Mouse (Mus musculus): ENCODE measurements around the gene Cldn20.

The Cldn20 gene

GRCm38 (mm10) chr17:3532254-3532653 is at the start of gene Cldn20:
Gene Cldn20, plus strand, starts transcription at chr17:3532554.
- no peak for DNase-seq

- DNase-seq: no peak
These were observed 49.3 kb upstream of the Cldn20 start for GRCm38 (mm10) chr17:3483091-3483490.

DNA sequence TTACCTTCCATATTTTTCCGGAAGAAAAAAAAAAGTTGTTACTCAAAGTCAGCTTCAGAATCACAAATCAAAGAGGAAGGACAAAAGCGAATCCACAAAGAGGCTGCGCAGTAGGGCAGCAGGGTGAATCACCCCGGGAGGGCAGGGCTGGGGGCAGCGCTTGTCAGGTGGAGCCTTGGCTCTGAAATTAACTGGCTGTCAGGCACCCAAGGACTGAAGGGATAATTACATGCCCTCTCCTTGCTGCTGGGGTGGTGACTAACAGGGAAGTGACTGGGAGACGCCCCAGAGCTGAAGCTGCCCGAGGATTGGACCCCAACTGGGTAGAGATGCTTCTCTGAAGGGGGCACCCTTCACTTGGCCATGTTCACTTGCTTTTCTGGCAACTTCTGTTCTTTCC is 46.5 kb upstream of the Cldn20 start:
- DNase-seq: no peak

GRCm38 (mm10) chr17:3487211-3487610 is 45.1 kb upstream of the Cldn20 start:
- DNase-seq: no peak

GRCm38 (mm10) chr17:3487721-3488601 is 44.4 kb upstream of the Cldn20 start:
- DNase-seq: no peak

- DNase-seq: no peak
These were observed 42.0 kb upstream of the Cldn20 start for GRCm38 (mm10) chr17:3490216-3490895.

GRCm38 (mm10) chr17:3491065-3491464 is 41.3 kb upstream of the Cldn20 start:
- DNase-seq: no peak

DNA sequence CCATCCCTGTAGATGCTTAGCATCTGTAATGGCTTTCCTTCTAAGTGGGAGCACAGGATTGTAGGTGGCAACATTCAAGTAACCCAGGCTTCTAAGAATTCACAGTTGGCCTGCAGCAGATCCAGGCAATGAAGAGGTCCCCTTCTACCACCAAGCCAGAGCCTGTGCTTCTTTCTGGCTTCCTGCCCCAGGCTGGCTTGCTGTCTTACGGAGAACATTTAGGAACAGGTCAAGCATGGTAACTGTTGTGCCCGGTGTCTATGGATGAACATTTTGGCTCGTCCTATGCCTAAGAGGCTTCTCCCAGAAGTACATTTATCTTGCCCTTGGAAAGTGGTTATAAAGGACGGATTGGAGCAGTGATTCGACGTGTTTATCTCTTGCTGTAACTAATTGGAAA is 40.7 kb upstream of the Cldn20 start:
- DNase-seq: no peak

GRCm38 (mm10) chr17:3495576-3495975 is 36.8 kb upstream of the Cldn20 start:
- DNase-seq: no peak

DNA sequence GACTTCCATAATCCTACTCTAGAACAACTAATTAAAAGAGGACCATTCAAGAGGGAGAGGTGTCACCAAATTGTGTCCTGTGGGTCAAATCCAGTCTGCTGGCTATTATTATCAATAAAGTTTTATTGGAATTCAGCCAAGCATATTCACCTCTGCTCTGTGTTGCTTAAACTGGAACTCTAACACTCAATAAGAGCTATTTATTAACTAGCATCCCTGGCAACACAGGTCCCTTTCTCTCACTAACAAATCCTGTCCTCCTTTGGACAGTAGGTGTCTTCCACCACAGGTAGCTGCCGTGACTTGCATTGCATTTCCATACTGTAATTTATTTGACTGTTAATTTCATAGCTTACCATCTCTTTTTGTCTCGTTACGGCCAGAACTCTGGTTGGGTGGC is 36.3 kb upstream of the Cldn20 start:
- DNase-seq: no peak

GRCm38 (mm10) chr17:3498086-3498485 is 34.3 kb upstream of the Cldn20 start:
- DNase-seq: no peak

DNA sequence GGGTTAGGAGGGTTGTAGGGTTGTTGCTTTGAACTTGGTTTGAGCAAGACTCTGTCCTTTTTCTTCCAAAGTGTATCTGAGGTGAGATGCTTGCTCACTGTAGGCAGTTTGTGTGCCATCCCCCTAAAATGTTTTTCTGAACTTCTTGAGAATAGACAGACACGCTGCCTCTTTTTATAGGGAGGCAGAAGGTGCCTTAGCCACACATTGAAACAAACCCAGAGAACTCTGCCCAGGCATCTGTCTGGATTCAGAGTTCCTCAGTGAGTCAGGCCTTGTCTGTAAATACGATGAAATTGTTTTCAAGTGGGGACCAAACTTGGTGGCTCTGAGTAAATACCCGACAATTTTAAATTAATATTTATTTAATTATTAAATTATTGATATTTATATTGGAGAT is 33.8 kb upstream of the Cldn20 start:
- no peak for DNase-seq

GRCm38 (mm10) chr17:3499468-3499867 is 32.9 kb upstream of the Cldn20 start:
- no peak for DNase-seq

GRCm38 (mm10) chr17:3500076-3500475 is 32.3 kb upstream of the Cldn20 start:
- DNase-seq: no peak

GRCm38 (mm10) chr17:3500936-3501335 is 31.4 kb upstream of the Cldn20 start:
- no peak for DNase-seq

GRCm38 (mm10) chr17:3505711-3506110 is 26.6 kb upstream of the Cldn20 start:
- no peak for DNase-seq

GRCm38 (mm10) chr17:3506508-3506907 is 25.8 kb upstream of the Cldn20 start:
- no peak for DNase-seq

- peak; percentile 34 for DNase-seq
These were observed 22.5 kb upstream of the Cldn20 start for GRCm38 (mm10) chr17:3509841-3510240.

DNA sequence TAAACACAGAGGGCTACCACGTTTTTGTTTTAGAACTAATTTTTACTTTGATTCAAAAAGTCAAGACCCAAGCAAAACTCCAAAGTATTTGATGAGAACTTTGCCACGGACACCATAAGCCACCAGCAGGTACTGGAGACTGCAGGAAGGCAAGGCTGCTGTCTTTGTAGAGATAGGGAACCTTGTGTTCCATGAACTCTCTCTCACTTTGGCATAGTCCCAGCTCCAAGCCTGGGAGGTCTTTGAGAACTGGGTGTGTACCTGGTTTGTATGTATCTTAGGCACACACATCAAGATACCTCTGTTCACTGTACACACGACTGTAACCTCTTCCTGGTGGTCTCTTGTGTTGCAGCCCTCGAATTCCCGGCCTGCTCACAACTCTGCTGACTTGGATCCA is 18.0 kb upstream of the Cldn20 start:
- no peak for DNase-seq

GRCm38 (mm10) chr17:3515851-3516250 is 16.5 kb upstream of the Cldn20 start:
- no peak for DNase-seq

GRCm38 (mm10) chr17:3516406-3516805 is 15.9 kb upstream of the Cldn20 start:
- no peak for DNase-seq

- no peak for DNase-seq
These were observed 12.0 kb upstream of the Cldn20 start for GRCm38 (mm10) chr17:3520344-3520743.

GRCm38 (mm10) chr17:3527841-3528471 is 4.4 kb upstream of the Cldn20 start:
- no peak for DNase-seq

- no peak for DNase-seq
These were observed 2.8 kb upstream of the Cldn20 start for GRCm38 (mm10) chr17:3529523-3529922.
